Mouse (Mus musculus) CD4-positive, CD25-positive, alpha-beta regulatory T cell (primary cell): ENCODE data around the gene Pcyt1a. TPM values are rescaled to one million over a fixed set of nuclear protein-coding genes. Genes with fewer than 3 reads are reported as not detected.

Experiments used
- polyA plus RNA-seq: library from polyadenylated mRNA; unstranded; fragments of 100-300 nt; shearing (Covaris generic); gene quantifications from one replicate; pipeline ENCODE4 v1.2.1, GENCODE M21; 2017

Gene Pcyt1a
- 10.5 TPM for polyA plus RNA-seq

DNA sequence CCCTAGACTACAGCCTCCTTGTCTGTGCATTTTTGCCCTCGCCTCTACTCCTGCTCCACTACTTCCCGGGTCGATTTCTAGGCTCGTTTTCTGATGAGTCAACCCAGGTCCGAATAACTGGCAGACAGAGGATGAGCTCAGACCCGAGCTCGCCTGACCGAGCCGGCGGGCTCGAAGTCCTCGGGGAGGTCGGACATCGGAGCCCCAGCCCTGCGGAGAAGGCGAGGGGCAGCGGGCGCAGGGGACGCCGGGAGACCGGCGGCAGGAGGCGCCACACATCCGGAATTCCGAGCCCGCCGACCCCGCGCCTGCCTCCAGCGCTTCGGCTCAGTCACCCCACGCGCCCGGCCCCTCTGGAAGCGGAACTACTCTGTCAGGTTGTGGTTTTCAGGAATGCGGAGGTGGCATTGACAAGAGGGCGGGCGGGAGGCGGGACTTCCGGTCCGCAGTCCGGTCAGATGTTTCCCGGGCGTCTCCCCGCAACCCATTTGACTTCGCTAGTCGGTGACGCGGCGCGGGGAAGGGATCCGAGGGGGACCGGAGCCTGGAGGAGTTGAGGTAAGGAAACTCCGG lies at the start of gene Pcyt1a:
Pcyt1a (plus strand) TSS at position 448 of the 573 bp plus-strand sequence.

DNA sequence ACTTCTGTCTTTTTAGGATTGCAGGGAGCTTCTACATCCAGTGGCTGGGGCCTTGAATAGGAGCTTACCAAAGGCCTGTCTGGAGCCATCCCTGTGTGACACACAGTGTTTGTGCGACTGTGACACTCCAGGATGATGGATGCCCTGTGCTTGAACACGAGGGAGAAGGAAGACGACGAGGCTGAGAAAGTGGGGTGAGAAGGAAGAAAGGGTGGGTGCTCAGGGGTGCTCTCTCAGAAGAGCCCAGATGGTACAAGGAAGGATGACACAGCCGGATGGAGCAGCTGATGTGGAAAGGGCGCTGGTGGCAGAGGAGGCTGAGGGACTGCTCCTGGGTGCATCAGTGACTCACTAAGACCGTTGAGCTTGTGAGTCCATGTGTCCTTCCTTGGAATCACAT lies 30.5 kb upstream of the Pcyt1a start, which contains the start of gene Tm4sf19:
Tm4sf19 (plus strand) TSS at position 240 of the 400 bp plus-strand sequence.

DNA sequence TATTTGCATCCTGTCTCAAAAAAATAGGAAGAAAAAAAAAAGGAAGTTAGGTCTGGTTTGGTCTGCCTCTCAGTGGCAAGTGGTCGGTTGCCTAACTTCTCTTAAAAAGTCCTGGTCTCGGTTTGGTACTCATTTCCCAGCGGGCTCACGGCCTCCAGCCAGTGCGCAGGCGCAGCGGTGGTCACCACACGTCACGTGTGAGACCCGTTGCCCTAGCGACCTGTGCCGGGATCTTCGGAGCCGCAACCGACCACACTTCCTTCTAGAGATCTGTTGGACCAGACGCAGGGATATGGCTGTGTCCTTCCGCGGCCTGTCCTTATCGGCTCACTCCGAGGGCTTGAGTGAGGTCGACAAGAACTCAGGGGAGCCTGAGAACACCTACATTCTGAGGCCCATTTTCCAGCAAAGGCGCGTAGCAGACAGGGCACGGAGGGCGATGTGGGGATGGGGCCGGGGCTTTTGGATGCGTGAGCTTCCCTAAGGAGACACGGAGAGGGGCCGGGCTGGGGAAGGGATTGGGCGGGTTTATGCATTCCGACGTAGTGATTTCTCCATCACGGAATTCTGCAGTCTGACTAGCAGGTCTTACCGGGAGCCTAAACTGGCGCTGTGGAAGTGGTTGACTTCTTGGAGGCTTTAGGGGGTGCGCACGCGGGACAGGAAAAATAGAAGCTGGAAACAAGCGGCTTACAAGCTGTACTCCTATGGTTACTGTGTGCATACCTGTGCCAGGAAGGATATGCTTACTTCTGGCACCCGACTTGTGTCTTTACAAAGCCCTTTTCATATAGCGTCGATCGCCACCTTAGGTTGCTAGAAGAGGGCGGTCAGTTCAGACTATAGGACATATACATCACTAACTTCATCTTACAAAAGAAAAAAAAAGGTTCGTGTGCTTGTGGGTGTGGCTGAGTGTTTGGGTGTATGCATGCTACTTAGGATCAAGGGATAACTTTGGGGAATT lies 10.9 kb upstream of the Pcyt1a start, which contains the start of gene Tctex1d2:
Tctex1d2 (plus strand) TSS at position 186 of the 967 bp plus-strand sequence.

DNA sequence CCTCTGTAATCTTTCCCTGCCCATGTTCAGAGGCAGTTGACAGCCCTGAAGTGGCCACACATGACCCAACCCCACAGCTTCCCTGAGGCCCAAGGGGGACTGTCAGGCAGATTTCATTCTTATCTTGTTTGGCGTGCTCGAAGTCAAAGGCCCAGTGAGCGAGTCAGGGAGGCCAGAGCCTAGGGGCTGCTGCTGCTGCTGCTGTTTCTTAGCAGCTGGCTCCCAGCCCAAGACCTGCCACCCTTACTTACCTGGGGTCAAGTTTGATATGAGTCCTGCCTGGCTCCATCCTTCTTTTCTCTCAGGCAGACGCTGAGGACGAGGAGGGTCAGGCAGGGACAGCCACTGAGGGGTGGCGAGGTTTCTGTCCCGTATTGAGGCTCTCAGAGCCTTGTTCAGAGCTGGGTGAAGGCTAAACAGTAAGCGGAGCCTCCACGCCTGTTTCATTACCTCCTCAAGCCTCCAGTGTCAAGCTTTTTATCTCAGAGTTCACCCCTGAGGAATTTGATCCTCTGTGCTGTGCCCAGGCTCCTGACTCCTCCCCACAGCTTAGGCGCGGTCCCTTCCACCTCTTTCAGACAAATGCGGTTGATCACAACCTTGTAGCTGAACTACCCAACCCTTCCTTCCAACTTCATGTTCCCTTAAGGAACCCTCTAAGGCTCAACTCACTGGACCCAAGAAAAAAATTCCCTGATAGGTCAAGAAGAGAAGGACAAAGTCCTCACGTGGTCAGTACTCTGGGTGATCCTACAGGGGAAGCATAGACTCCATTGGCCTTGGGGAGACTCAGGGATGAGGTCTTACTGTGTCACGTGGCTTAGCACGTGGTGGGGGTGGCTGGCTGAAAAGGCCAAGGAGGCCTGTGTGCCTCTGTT lies 56.8 kb downstream of the Pcyt1a start, which contains the start of gene Slc51a:
Slc51a (minus strand) TSS at position 646 of the 878 bp plus-strand sequence.

DNA sequence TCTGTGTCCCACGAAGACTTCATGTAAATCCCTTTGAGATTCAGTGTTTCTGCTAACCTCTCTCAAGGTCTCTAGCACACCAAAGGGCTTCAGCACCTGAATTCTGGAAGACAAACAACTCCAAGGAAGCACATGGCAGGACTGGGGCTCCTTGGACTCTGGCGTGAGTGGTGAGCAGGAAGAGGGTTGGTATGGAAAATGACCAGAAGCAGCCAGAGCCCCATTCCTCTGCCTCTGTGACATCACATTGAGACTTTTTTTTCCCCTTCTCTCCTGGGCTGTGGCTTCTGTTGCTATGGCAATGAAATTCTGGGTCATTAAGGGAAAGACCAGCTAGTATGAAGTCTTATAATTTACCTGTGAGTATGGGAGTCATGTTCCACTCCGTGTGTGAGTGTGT lies 65.2 kb downstream of the Pcyt1a start, which contains the start of gene Zdhhc19:
Zdhhc19 (plus strand) TSS at position 301 of the 400 bp plus-strand sequence.

Other genes with a start within 250 kb of the Pcyt1a start
- gene Fbxo45, start 183.8 kb upstream of the Pcyt1a start, polyA plus RNA-seq: 15.2 TPM
- gene Wdr53, start 183.7 kb upstream of the Pcyt1a start, polyA plus RNA-seq: 20.8 TPM
- not detected for gene Smco1, start 159.5 kb upstream of the Pcyt1a start, polyA plus RNA-seq
- gene Rnf168, start 153.5 kb upstream of the Pcyt1a start, polyA plus RNA-seq: 23.2 TPM
- 24.5 TPM for gene Ubxn7, start 98.7 kb upstream of the Pcyt1a start, polyA plus RNA-seq
- gene Tm4sf19, start 30.4 kb upstream of the Pcyt1a start, polyA plus RNA-seq: not detected
- 2.2 TPM for gene Tctex1d2, start 11.2 kb upstream of the Pcyt1a start, polyA plus RNA-seq
- 0.12 TPM for gene Slc51a, start 57.0 kb downstream of the Pcyt1a start, polyA plus RNA-seq
- not detected for gene Zdhhc19, start 65.3 kb downstream of the Pcyt1a start, polyA plus RNA-seq
- 28.8 TPM for gene Tfrc, start 178.0 kb downstream of the Pcyt1a start, polyA plus RNA-seq
- gene Tnk2, start 213.0 kb downstream of the Pcyt1a start, polyA plus RNA-seq: 20.3 TPM